Mouse (Mus musculus): ENCODE results near the gene Plp1. TPM values are rescaled to one million over a fixed set of nuclear protein-coding genes. Genes with fewer than 3 reads are reported as not detected.
A peak's percentile ranks its signal among the peaks of the same experiment; 100 is the strongest.

The Plp1 gene
- polyA plus RNA-seq, 1 experiment = 0.29 TPM

DNA sequence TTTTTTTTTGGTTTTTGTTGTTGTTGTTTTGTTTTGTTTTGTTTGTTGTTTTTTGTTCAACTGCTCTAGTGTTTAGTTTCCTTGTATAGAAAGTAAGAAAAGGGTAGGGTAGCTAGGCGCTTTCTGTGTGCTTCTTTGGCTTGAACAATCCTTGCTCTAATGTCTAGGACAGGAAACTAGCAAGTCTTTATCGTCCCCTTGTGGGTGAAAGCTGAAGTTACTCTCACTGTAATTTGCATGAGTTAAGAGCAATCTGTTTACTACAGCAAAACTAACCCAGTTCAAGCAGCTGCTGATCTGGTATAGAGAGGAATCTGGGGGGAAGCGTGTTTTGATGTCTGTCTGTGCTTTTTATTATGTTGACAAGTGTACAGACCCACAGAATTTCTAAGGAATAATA, 27.8 kb downstream of the Plp1 start:
- H3K9me3 ChIP-seq = no peaks in the 10 kb centered on the region
- peaks cover 3% of the 10 kb centered on the region for H3K27me3 ChIP-seq (replicated peaks)
- TF ChIP-seq GATA1 (IDR thresholded peaks at IDR 0.05; ENCODE audit: borderline replicate concordance, low read length) (no peak), FLI1 (IDR thresholded peaks at IDR 0.05; ENCODE audit: low read length) (no peak)

GRCm38 (mm10) chrX:136868061-136869040, 45.9 kb downstream of the Plp1 start, which contains the start of gene Rab9b:
Gene Rab9b (minus strand): TSS chrX:136868755.
- Histone ChIP-seq H3K36me3 (replicated peaks; ENCODE audit: low read length) (no peaks in the 10 kb centered on the region), H3K9me3 (no peaks in the 10 kb centered on the region), H3K27me3 (replicated peaks) (peaks cover 15% of the 10 kb centered on the region), H3K4me1 (peaks cover 6% of the 10 kb centered on the region; the same call in 1 of the 2 replicates), H3K4me3 (replicated peaks) (peak within 1 kb of the TSS; percentile 89)
- no peak for TF ChIP-seq GATA1 (IDR thresholded peaks at IDR 0.05; ENCODE audit: borderline replicate concordance, low read length)
- no peak for TF ChIP-seq FLI1 (IDR thresholded peaks at IDR 0.05; ENCODE audit: low read length)

More for the DNA sequence above, 27.8 kb downstream of the Plp1 start:
- Histone ChIP-seq H3K4me3 (replicated peaks) (no peak overlapping the region), H3K36me3 (replicated peaks; ENCODE audit: low read length) (no peaks in the 10 kb centered on the region), H3K4me1 (no peaks in the 10 kb centered on the region)

Other genes starting within 250 kb of the Plp1 start
- not detected in 2 replicates for gene Tceal3, start 231.8 kb upstream of the Plp1 start, polyA plus RNA-seq (2012; ENCODE audit: insufficient read depth, low replicate concordance)
- not detected in 2 replicates for gene Tceal1, start 114.7 kb upstream of the Plp1 start, polyA plus RNA-seq (2012; ENCODE audit: insufficient read depth, low replicate concordance)
- 77.8 and 360 TPM in 2 replicates for gene Morf4l2, start 79.0 kb upstream of the Plp1 start, polyA plus RNA-seq (2012; ENCODE audit: insufficient read depth, low replicate concordance)
- not detected in 2 replicates for gene Glra4, start 42.5 kb upstream of the Plp1 start, polyA plus RNA-seq (2012; ENCODE audit: insufficient read depth, low replicate concordance)
- gene Rab9b, start 46.1 kb downstream of the Plp1 start, polyA plus RNA-seq (2012; ENCODE audit: insufficient read depth, low replicate concordance) = not detected in 2 replicates
- gene H2bfm, start 104.7 kb downstream of the Plp1 start, polyA plus RNA-seq (2012; ENCODE audit: insufficient read depth, low replicate concordance) = not detected in 2 replicates
- gene Tmsb15b2, start 152.8 kb downstream of the Plp1 start, polyA plus RNA-seq (2012; ENCODE audit: insufficient read depth, low replicate concordance) = not detected in 2 replicates
- gene Tmsb15l, start 154.2 kb downstream of the Plp1 start, polyA plus RNA-seq (2012; ENCODE audit: insufficient read depth, low replicate concordance) = not detected in 2 replicates
- gene Tmsb15b1, start 154.2 kb downstream of the Plp1 start, polyA plus RNA-seq (2012; ENCODE audit: insufficient read depth, low replicate concordance) = not detected in 2 replicates
- 1.2 TPM in 1 of 2 replicates, not detected in the other for gene Zcchc18, start 170.5 kb downstream of the Plp1 start, polyA plus RNA-seq (2012; ENCODE audit: insufficient read depth, low replicate concordance)
- 0.08 TPM in 1 of 2 replicates, not detected in the other for gene Slc25a53, start 215.6 kb downstream of the Plp1 start, polyA plus RNA-seq (2012; ENCODE audit: insufficient read depth, low replicate concordance)
- 0.18 TPM in 1 of 2 replicates, not detected in the other for gene Fam199x, start 226.9 kb downstream of the Plp1 start, polyA plus RNA-seq (2012; ENCODE audit: insufficient read depth, low replicate concordance)

Measured in megakaryocyte, embryonic 14.5 days (primary cell).